Mouse (Mus musculus) right cerebral cortex, postnatal 4 days (tissue): ENCODE measurements at regions not wholly inside any gene's neighbourhood (a gene's known extent, or its start where the extent isn't known, plus 50 kb on each side); places are given as distances from the start of the nearest gene placed in this dataset.
"Not testable (repeated sequence)": the region's sequence is repeated elsewhere in the genome, so short reads cannot be mapped to it uniquely, and the experiment has no call there.

Experiments
- DNase-seq: peaks from one replicate; pipeline ENCODE4 v3.0.0-alpha.2; 2022

DNA sequence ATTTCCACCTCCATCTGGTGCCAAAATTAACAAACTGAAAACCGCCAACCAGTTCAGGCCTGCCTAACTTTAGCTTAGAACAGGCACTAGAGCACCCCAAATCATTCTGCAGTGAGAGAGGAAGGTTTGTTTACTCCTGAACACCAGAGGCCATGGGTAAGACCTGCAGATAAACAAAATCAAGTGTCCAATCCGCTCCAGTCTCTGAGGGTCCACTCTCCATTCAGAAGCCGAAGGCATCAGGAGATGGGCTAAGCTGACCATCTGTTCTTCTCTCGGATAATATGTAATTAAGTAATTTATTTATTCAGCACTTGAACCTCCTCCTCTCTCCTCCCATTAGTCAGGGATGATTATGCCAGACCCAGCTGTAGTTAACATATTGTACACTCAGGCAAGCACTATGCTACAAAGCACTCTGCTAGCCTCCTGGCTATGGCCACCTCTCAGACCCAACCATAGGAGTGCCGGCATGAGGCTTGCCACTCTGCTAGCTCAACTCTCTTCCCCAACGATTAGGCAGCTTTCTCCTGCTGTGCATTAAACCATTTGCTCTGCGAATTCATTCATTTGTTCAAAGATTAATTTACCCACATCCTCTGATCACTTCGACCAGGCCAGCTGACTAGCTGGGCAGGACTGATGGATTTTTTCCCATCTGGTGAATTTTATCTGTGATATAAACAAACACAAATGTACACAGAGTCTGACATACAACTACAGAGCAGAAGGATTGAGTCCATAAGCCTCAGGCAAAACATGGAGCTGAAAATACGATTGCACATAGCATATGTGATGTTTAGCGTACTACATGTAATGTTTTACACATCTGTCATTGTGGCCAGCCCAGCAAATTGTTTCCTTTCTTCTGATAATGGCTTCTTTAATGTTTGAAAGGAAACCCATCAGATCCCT, 184.4 kb downstream of the Mat2b start:
- DNase-seq, result no peak

DNA sequence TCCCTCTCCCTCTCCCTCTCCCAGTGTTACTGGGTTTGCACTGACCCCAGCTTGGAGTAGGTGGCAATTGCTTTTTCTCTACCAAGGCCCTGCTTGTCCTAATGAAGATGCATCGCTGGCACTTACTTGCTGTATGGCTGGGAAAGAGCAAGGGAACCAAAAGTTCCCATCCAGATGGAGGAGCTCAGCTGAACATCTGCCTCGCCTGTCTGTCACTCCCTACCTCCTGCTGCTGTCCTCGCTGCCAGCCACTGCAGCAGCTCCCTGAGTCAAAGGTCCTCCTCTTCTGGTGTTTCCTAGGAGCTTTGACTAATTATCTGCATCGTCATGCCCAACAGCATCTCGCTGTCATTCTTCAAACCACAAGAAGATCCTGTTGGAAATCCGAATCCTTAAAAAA, 203.4 kb downstream of the Mat2b start:
- no peak for DNase-seq

DNA sequence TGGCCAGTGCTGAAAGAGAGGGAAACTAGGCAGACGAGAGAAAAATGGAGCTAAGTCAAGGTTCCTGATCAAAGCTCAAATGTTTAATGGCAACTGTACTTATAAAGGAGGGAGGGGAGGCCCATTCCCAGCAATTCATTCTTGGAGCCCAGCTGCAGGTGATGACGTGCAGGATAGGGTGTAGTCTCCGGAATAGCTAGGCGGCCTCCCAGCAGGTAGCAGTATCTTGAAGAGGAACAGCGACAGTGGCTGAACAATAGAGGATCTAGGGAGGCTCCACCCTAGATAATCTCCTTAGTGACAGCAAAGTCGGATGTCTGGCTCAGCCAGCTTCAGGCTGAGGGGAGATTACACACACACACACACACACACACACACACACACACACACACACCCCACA, 216.8 kb downstream of the Mat2b start:
- not testable (repeated sequence) for DNase-seq

DNA sequence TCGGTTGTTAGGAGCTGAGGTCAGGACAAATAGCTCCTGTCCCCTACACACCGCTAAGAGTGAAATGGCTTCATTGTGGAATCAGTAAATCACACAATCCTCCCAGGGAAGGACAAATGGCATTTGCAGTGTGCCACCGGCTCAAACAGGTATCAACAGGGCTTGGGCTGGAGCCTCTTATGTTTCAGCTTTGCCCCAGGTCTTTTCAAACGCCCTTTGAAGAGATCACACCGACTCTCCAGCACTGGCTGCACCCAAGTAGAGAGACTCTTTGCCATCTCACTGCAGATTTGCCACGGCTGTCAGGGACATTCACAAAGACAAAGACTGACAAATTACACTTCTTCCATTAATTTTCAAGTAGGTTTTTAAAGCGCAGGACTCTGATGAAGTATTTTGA, 217.7 kb downstream of the Mat2b start:
- DNase-seq, result no peak

DNA sequence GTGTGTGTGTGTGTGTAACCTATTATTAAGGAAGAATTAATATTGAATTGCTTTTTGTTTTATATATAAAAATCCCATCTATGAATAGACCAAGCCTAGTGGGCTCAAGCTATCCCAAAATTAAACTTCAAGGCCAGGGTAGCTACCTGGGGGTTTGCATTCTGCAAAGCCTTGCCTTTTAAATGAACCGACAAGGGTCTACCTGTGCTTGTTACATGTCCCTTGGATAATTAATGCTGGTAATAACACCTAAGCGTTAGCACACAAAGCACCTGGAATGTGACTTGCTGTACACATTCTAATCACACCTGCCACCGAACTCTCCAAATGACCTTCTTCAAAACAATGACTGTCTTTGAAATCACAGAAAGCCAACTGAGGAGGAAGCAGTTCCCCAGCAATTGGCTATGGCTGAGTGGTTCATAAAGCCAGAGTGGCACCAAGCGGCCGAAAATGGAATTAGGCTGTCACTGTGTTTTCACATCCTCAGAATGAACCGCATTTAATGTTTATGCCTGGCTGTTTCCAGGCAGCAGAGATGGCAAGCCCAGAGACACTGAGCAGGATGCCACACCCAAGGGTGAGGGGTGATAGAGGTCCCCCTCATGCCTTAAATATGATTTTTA, 225.8 kb downstream of the Mat2b start:
- peak; percentile 60 for DNase-seq

DNA sequence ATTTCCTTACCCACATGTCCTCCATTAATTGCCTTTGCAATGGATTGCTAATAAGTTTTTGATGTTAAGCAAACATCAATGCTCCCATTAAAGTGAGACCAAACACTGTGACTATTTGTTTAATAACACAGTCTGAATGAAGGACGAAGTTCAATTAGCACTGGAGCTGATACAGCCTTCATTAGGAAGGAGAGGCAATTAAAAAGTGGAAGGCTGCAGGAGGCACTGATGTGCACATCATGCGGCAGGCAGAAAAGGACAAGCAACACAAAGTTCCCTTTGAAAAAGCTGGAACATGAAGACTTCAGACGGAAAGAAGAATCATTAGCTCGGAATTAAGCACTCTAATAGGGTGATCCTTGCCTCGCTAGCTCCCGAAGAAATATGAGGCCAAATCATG, 238.4 kb downstream of the Mat2b start:
- DNase-seq, result no peak

DNA sequence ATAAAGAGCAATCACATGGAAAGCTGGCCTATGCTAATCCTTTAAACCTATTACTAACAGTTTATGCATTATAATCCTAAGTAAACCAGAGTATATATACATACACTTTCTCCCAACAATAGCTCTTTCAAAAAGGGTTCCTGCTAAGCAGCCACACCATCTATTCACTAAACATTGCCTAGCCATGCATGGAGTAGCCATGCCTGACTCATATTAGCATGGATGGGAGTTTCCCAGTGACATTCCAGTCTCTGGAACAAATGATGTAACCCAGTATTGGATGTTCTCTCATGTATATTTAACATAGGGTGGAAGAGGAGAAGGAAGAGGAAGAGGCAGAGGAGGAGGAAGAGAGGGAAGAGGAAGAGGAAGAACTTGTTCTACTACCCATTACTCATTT, 240.0 kb downstream of the Mat2b start:
- DNase-seq, result not testable (repeated sequence)

DNA sequence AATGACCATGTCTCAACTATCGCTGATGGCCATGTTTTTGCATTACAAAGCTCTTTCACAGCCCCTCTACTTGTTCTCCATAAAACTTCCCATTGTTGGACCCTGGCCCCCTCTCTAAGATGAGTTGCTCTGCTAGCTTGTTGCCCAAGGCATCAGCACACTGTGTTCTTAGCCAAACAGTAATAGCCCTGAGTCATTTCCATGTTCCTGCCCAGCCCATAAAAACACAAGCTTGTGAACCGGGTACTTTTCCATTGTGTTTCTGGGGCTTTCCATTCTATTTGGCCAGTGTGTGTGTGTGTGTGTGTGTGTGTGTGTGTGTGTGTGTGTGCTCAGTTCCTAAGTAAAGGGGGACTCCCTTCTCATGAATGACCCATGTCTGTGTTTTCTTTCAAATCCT, 248.2 kb downstream of the Mat2b start:
- no peak for DNase-seq

DNA sequence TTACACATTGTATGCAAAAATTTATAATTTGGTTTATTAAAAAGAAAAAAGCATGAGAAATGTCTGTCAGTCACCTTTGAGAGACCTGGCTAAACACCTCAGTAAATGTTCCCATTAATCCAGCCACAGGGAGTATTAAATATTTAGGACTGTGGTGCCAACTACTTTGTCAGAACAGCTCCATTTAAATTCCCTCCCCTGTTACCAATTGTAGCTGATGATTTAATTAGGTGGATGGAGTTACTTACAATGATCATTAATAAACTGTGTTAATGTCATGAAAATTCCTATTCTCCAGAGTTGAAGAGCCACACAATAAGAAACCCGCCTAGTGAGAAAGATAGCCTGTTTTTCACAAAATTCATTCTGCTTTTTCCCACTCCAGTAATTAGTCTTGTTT, 261.0 kb downstream of the Mat2b start:
- no peak for DNase-seq

DNA sequence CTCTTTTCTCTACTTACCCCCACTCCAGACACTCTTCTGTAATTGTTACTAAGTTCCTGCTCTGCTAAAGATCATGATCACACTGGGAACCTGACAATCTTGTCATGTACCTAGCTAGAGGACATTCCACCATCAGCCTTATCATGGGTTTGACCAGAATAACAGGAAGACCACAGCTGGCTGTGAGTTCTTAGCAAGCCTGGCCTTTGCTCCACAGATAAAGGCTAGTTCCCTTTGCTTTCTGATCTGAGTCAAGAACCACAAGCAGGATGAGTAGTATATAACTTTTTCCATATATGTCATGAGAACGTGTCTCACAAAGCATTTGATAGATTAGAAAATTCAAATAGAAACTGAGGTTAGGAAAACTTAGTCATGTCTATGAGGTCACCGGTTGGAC, 266.1 kb downstream of the Mat2b start:
- DNase-seq, result no peak

DNA sequence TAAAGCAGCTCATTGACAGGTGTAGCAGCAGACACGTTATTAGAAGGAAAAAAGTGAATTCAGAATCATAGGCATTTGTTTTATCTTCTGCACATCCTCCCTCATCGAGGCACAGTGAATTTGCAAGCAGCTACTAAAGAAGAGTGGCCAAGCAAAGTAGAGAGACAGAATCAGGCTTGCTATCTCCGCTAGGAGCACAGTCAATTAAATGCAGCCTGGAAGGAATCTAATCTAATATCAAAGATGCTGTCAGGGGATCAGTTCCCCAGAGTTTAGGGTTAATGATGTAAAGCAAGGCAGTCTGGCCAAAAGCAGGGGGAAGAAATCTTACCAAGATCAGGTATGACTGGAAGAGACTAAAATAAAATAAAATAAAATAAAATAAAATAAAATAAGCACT, 270.7 kb downstream of the Mat2b start:
- no peak for DNase-seq

DNA sequence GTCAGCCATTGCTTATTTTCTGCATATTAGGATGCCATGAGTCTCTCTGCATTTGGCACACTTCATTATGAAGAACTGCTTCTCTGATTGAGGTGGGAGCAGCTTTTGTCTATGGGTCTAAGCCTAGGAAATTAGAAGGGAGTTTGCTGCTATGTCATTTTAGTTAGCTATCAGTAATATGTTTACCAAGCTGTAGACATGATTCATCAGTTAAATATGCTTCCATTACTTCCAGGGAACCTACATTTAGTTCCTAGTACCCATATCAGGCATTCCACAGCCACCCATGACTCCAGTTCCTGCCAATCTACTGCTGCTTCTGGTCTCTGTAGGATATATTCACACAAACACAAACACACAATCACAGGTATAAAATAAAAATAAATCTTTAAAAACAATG, 287.4 kb downstream of the Mat2b start:
- no peak for DNase-seq

DNA sequence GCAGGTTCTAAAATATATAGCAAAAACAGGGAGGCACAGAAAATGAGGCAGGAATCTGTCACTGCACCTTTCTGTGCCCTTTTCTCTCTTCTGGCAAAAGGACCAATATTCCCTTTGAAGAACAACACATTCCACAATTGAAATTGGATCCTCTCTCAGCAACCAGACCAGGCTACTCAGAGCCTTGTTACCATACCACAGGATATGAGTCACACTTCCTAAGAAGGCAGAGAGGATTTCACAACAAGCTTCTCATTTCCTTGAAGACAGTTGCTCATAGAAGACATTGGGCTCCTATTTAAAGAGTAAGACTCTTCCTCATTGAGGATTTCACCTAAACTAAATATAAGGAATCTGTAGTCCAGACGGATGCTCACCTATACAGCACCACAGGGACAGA, 292.8 kb downstream of the Mat2b start:
- no peak for DNase-seq

DNA sequence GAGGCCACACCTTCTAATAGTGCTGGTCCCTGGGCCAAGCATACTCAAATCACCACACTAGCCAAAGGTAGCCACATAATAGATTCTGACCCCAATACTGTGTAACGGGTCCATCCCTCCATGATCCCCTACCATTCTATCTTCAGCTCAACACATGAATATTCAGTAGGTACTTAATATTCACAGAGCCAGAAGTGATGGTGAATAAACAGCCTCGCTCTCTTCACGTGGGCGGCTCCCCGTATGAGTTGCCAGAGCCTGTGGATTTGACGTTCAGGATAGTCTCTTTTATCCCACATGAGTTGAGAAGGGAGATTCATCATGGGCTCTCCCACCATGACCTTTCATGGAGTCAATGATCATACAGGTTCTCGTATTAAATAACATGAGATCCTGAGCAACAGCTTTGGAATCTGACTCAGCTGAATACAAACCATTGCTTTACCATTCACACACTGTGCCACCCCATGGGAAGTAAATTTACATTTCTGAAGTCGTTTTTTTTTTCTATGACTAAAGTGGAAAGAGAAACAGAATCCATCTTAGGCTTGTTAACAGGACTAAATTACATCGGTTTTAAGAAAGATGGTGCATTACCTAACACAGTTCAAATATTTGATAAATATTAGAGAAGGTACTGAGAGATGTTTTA, 297.4 kb downstream of the Mat2b start:
- DNase-seq, result no peak

DNA sequence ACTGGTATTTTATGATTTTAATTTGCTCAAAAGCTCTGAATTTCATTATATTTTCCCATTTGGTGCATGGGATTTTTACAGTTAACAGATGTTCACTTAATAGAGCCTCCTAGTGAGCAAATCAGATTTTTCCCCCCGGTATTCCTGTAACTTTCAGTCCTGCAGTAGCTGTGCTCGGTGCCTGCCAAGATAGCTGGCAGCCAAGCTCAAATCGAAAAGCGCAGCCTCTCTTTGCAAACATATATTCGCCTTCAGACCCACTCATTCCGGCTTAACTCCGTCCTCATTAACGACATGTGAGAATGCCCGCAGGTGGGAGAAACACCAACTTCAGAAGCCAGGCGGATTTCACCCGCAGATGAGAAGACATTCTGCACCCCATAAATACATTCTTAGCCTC, 299.7 kb downstream of the Mat2b start:
- DNase-seq, result no peak

DNA sequence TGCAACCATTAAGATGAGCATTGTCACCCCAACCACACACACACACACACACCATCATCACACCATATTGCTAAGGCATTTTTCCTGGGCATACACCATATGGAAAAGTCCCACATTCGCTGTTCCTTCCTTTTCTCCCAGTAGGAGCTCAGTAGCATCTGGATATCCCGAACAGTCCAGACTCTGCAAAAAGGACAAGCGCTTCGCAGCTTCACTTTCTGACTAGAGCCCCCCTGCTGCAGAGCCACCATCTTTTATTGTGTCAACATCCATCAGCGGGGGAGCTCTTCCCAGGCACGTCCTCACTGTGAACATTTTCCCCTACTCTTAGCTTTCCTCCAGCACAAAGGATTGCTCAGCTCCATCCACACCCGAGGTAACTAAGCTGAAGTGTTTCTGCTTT, 300.1 kb downstream of the Mat2b start:
- no peak for DNase-seq

DNA sequence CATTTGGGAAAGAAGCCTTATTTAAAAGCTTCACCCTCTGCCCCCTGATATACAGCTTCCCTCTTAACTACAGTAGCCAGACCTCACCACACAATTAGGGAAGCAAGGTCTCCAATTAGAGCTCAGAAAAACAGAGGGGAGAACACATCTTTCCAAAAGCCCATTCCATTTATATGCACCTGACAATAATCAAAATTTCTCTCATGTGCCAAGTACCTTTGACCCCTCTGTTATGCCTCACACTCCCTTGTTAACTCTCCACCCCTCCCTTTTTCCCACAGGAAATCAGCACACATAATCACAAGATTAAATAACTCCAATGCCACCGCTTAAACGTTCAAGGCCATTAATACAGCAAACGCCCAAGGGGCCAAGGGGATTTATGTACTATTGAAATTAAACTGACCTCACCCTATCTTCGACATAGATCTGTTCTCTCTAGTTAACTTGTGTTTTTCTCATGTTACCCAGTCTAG, 300.7 kb downstream of the Mat2b start:
- no peak for DNase-seq

DNA sequence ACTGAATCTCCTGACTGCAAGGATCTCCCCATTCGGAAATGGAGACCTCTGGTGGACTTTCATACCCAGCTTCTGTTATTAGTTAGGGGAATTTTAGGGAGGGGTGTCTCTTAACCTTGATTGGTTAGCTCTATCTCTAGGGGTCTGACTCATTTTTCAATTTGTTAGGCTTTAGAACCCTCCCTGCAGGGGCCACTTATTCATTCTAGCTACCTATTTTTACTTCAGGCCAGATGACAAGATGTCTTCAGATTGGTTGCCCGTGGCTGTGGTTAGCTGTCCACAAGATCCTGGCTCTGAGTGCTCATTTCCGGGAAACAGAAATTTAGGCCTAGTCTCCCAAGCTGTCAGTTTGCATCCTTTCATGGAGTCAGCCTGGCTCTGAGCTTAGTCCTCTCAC, 314.3 kb downstream of the Mat2b start:
- DNase-seq, result no peak

DNA sequence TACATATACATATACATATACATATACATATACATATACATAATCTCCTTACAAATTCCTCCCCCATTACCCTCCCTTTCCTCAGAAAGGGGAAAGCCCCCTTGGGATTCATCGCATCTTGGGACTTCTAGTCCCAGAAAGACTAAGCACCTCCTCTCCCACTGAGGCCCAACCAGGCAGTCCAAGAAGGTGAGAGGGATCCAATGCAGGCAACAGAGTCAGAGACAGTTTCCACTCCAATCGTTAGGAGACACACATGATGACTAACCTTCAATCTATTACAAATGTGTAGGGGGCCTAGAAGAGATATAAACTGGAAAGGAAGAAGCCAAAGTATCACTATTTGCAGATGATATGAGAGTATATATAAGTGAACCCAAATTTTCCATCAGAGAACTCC, 323.3 kb downstream of the Mat2b start:
- DNase-seq, result no peak

DNA sequence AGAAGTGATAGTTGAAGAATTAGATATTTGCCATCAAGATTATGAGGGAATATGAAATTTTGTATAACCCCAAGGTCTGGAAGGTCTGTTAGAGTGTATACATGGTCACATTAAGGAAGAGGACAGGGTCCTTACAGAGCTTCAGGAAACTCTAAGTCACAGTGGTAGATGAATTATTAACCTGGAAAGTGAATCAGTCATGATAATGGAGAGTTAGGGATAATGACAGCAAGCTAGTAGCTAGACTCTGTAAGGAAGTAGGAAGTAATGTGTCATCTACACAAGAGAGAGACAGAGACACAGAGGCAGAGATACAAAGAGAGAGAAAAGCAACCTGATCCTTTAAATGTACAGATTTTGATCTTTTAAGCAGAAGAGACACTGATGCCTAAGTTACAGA, 328.4 kb downstream of the Mat2b start:
- DNase-seq, result no peak

DNA sequence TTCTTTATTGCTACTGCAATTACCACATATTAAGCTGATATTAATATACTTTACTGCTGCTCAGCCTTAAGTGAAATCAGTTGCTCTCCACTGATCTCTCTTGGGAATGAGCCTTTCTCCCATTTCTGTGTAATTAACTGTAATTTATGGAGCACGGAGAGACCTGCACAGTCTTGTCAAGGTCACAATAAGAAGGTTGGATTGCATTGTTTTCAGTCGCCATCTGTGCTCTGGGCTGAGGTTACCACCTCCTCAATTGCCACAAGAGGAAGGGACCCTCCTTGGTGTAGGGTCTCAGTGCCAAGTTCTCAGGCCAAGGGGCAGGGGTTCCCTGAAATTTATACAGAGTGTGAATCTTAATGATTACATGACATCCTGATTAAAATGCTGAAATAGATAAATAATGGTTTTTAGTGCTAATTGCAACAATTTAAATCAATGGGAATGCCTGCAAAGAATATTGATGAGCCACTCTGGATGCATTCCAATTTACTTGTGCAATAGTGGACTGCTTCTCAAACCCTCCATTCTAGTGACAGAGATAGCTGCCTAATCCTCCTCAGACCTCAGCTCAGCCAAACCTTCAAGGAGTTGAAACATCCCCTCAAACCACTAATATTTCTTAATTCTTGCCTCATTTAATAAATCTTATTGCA, 332.3 kb downstream of the Mat2b start:
- no peak for DNase-seq
